Mouse (Mus musculus): ENCODE data around the gene Rptn. TPM values are rescaled to one million over a fixed set of nuclear protein-coding genes. Genes with fewer than 3 reads are reported as not detected.

The Rptn gene
- total RNA-seq (2014; rRNA removed) (0.05 TPM in 1 of 2 replicates, not detected in the other), polyA plus RNA-seq (2015; fragmentation: Nextera tagmentation; extraction: Ambion mirVana) (not detected in 2 replicates)

DNA sequence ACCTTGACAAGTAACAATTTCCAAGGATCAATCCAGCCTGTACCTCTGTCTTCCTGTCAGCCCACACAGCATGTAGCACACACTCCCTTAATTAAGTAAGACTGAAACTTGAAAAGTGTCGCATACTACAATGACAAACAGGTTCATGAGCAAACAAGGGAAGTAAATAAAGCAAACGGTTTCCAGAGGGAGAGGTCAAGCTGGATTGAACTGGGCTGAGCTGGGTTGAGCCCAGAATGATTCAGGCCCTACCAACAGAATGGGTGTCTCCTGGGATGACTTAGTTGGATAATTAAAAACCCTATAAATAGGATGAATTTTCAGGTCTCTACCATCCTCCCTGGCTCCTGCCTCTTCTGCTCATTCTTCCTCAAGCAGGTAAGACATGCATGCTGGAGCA is at the start of gene Rptn:
Gene Rptn (plus strand): TSS at position 334 of the 400 bp plus-strand sequence.
- H3K9ac ChIP-seq (replicated peaks; ENCODE audit: low read length) = no peak within 1 kb of the TSS
- H3K4me3 ChIP-seq (ENCODE audit: low read length) = no peak within 1 kb of the TSS
- TF ChIP-seq CTCF (IDR thresholded peaks at IDR 0.05; ENCODE audit: low read depth) = no peak
- DNase-seq (ENCODE audit: low spot score) (no peak), ATAC-seq (no peak)
- H3K27me3 ChIP-seq (ENCODE audit: insufficient read depth, low read length) = no peaks in the 10 kb centered on the region
- no peaks in the 10 kb centered on the region for H3K36me3 ChIP-seq (ENCODE audit: insufficient read depth, low read length)
- H3K27ac ChIP-seq = no peak within 1 kb of the TSS
- WGBS = 69% methylated on average over 2 of the region's 2 CpGs
- no peaks in the 10 kb centered on the region for H3K4me1 ChIP-seq (ENCODE audit: insufficient read depth, low read length)
- no peak within 1 kb of the TSS for H3K4me2 ChIP-seq (ENCODE audit: low read depth, low read length)
- no peaks in the 10 kb centered on the region for H3K9me3 ChIP-seq (ENCODE audit: low read length)

GRCm38 (mm10) chr3:93346896-93347295 is 46.6 kb upstream of the Rptn start:
- H3K9me3 ChIP-seq (ENCODE audit: low read length) = no peaks in the 10 kb centered on the region
- H3K27me3 ChIP-seq (ENCODE audit: insufficient read depth, low read length) = no peaks in the 10 kb centered on the region
- H3K36me3 ChIP-seq (ENCODE audit: insufficient read depth, low read length) = no peaks in the 10 kb centered on the region
- no peak overlapping the region for H3K27ac ChIP-seq
- H3K4me1 ChIP-seq (ENCODE audit: insufficient read depth, low read length) = no peaks in the 10 kb centered on the region
- no peak overlapping the region for H3K9ac ChIP-seq (replicated peaks; ENCODE audit: low read length)
- no peak for TF ChIP-seq CTCF (IDR thresholded peaks at IDR 0.05; ENCODE audit: low read depth)
- H3K4me3 ChIP-seq (ENCODE audit: low read length) = no peak overlapping the region
- ATAC-seq = no peak
- no peak overlapping the region for H3K4me2 ChIP-seq (ENCODE audit: low read depth, low read length)
- no peak for DNase-seq (ENCODE audit: low spot score)
- 80% methylated on average over 2 of the region's 2 CpGs for WGBS

GRCm38 (mm10) chr3:93360045-93360444 is 33.5 kb upstream of the Rptn start:
- ATAC-seq (no peak), DNase-seq (ENCODE audit: low spot score) (peak; percentile 59)
- H3K27ac ChIP-seq = no peak overlapping the region
- H3K4me1 ChIP-seq (ENCODE audit: insufficient read depth, low read length) = no peaks in the 10 kb centered on the region
- WGBS = 20% methylated on average over 7 of the region's 7 CpGs
- H3K4me3 ChIP-seq (ENCODE audit: low read length) = no peak overlapping the region
- no peak overlapping the region for H3K9ac ChIP-seq (replicated peaks; ENCODE audit: low read length)
- H3K27me3 ChIP-seq (ENCODE audit: insufficient read depth, low read length) = no peaks in the 10 kb centered on the region
- no peak overlapping the region for H3K4me2 ChIP-seq (ENCODE audit: low read depth, low read length)
- H3K9me3 ChIP-seq (ENCODE audit: low read length) = no peaks in the 10 kb centered on the region
- H3K36me3 ChIP-seq (ENCODE audit: insufficient read depth, low read length) = no peaks in the 10 kb centered on the region
- TF ChIP-seq CTCF (IDR thresholded peaks at IDR 0.05; ENCODE audit: low read depth) = peak; percentile 79

GRCm38 (mm10) chr3:93361933-93362574 is 31.4 kb upstream of the Rptn start:
- Histone ChIP-seq H3K27me3 (ENCODE audit: insufficient read depth, low read length) (no peaks in the 10 kb centered on the region), H3K36me3 (ENCODE audit: insufficient read depth, low read length) (no peaks in the 10 kb centered on the region), H3K4me3 (ENCODE audit: low read length) (0 out of 2 replicates have a peak overlapping the region, but pooled peaks have one; percentile 7), H3K9ac (replicated peaks; ENCODE audit: low read length) (no peak overlapping the region), H3K4me2 (ENCODE audit: low read depth, low read length) (peak overlapping the region; percentile 49), H3K4me1 (ENCODE audit: insufficient read depth, low read length) (no peaks in the 10 kb centered on the region), H3K27ac (no peak overlapping the region), H3K9me3 (ENCODE audit: low read length) (no peaks in the 10 kb centered on the region)
- peak; percentile 90 for ATAC-seq
- TF ChIP-seq CTCF (IDR thresholded peaks at IDR 0.05; ENCODE audit: low read depth) = peak; percentile 84
- peak; percentile 77 for DNase-seq (ENCODE audit: low spot score)
- WGBS = 10% methylated on average over 10 of the region's 10 CpGs

DNA sequence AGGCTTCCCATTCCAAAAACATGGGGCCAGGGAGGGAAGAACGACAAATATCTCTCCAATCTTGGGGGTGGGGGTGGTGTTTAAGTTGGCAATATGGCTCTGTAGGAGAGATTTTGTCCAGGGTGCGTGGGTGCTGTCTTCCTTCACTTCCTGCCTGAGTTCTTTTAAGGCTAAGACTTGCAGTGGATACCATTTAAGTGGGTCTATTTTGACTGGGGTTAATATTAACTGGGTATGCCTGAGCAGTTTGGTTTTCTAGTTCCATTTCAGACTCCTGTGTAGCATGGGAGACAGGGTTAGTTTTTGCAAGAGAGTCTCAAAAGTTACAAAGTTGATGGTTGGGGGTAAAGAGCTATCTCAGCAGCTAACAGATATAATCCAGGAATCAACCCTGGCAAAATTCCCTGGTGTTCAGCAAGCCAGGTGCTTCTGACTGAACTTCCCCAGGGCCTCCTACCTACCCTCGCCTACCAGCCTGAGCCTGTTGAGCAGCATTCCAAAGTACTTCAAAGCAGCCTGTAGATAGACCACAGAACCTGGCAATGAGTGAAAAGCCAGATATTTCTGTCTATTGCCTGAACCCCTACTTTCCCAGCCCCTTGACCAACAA is 26.4 kb upstream of the Rptn start:
- no peak overlapping the region for H3K4me3 ChIP-seq (ENCODE audit: low read length)
- no peaks in the 10 kb centered on the region for H3K4me1 ChIP-seq (ENCODE audit: insufficient read depth, low read length)
- no peaks in the 10 kb centered on the region for H3K36me3 ChIP-seq (ENCODE audit: insufficient read depth, low read length)
- H3K27me3 ChIP-seq (ENCODE audit: insufficient read depth, low read length) = no peaks in the 10 kb centered on the region
- DNase-seq (ENCODE audit: low spot score) (no peak), ATAC-seq (no peak)
- no peak overlapping the region for H3K4me2 ChIP-seq (ENCODE audit: low read depth, low read length)
- WGBS = 75% methylated on average over 3 of the region's 3 CpGs
- no peak for TF ChIP-seq CTCF (IDR thresholded peaks at IDR 0.05; ENCODE audit: low read depth)
- H3K9ac ChIP-seq (replicated peaks; ENCODE audit: low read length) = no peak overlapping the region
- H3K9me3 ChIP-seq (ENCODE audit: low read length) = no peaks in the 10 kb centered on the region
- H3K27ac ChIP-seq = no peak overlapping the region

GRCm38 (mm10) chr3:93368171-93368570 is 25.3 kb upstream of the Rptn start:
- no peak for ATAC-seq
- Histone ChIP-seq H3K9me3 (ENCODE audit: low read length) (no peaks in the 10 kb centered on the region), H3K27ac (no peak overlapping the region), H3K9ac (replicated peaks; ENCODE audit: low read length) (no peak overlapping the region), H3K27me3 (ENCODE audit: insufficient read depth, low read length) (no peaks in the 10 kb centered on the region), H3K4me3 (ENCODE audit: low read length) (no peak overlapping the region), H3K4me1 (ENCODE audit: insufficient read depth, low read length) (no peaks in the 10 kb centered on the region), H3K36me3 (ENCODE audit: insufficient read depth, low read length) (no peaks in the 10 kb centered on the region), H3K4me2 (ENCODE audit: low read depth, low read length) (no peak overlapping the region)
- DNase-seq (ENCODE audit: low spot score) = no peak
- 81% methylated on average over 1 of the region's 1 CpGs for WGBS
- TF ChIP-seq CTCF (IDR thresholded peaks at IDR 0.05; ENCODE audit: low read depth) = no peak

DNA sequence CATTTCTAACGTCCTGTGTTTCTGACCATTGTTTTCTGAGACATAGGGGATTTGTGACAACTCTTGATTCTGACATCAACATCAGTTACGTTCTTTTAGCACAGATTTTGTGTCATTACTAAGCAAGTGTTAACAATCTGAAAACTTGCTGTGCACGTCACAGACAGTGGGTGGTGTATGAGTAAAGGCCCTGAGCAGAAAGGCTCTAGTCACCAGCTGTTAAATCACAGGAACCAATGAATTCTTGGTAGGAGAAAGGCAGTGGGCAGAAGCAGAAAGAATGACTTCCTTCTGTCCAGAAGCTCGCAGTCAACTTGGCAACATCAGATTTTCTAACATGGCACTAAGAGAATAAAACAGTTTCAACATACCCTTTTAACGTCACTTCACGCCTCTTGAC is 20.1 kb upstream of the Rptn start:
- no peaks in the 10 kb centered on the region for H3K36me3 ChIP-seq (ENCODE audit: insufficient read depth, low read length)
- H3K9me3 ChIP-seq (ENCODE audit: low read length) = no peaks in the 10 kb centered on the region
- ATAC-seq = no peak
- no peak overlapping the region for H3K4me2 ChIP-seq (ENCODE audit: low read depth, low read length)
- H3K9ac ChIP-seq (replicated peaks; ENCODE audit: low read length) = no peak overlapping the region
- no peak for TF ChIP-seq CTCF (IDR thresholded peaks at IDR 0.05; ENCODE audit: low read depth)
- WGBS = 80% methylated on average over 6 of the region's 6 CpGs
- no peak overlapping the region for H3K4me3 ChIP-seq (ENCODE audit: low read length)
- H3K4me1 ChIP-seq (ENCODE audit: insufficient read depth, low read length) = no peaks in the 10 kb centered on the region
- DNase-seq (ENCODE audit: low spot score) = no peak
- no peak overlapping the region for H3K27ac ChIP-seq
- no peaks in the 10 kb centered on the region for H3K27me3 ChIP-seq (ENCODE audit: insufficient read depth, low read length)
